Mouse (Mus musculus) myocyte (in vitro differentiated cells): ENCODE measurements at regions not wholly inside any gene's neighbourhood (a gene's known extent, or its start where the extent isn't known, plus 50 kb on each side); places are given as distances from the start of the nearest gene placed in this dataset.

Experiments used
- CEBPB ChIP-seq: IDR thresholded peaks from 2 replicates; pipeline ENCODE4 v1.6.1; 2011; ENCODE audit warnings: mild to moderate bottlenecking, moderate library complexity; ENCODE audit not compliant: poor library complexity, insufficient read depth, severe bottlenecking
- E2F4 ChIP-seq: IDR thresholded peaks from one replicate; pipeline ENCODE4 v1.6.1; 2011; ENCODE audit warnings: mild to moderate bottlenecking, control low read depth, moderate library complexity; ENCODE audit not compliant: insufficient read depth
- MAX ChIP-seq: IDR thresholded peaks from one replicate; pipeline ENCODE4 v1.6.1; 2011; ENCODE audit warnings: low read depth, mild to moderate bottlenecking, control low read depth
- MYOD1 ChIP-seq, 3 experiments: IDR thresholded peaks; one replicate each; pipeline ENCODE4 v1.6.1; 2011; ENCODE audit warnings: control low read depth in 2 of 3, low read depth in 2 of 3, mild to moderate bottlenecking in 2 of 3, moderate library complexity in 1 of 3; ENCODE audit not compliant: insufficient read length in 2 of 3, control insufficient read depth in 1 of 3
- MYOG ChIP-seq, 3 experiments: IDR thresholded peaks; one replicate each; pipeline ENCODE4 v1.6.1; 2011; ENCODE audit warnings: control low read depth in 2 of 3, low read depth in 2 of 3, mild to moderate bottlenecking in 2 of 3; ENCODE audit not compliant: insufficient read length in 2 of 3, control insufficient read depth in 1 of 3, insufficient read depth in 1 of 3
- POLR2A ChIP-seq: IDR thresholded peaks from one replicate; pipeline ENCODE4 v1.6.1; 2011; ENCODE audit warnings: low read depth, mild to moderate bottlenecking, control low read depth, moderate library complexity; ENCODE audit not compliant: insufficient read length
- POLR2AphosphoS2 ChIP-seq: IDR thresholded peaks from one replicate; pipeline ENCODE4 v1.6.1; 2011; ENCODE audit warnings: low read depth, control low read depth; ENCODE audit not compliant: insufficient read length
- REST ChIP-seq: IDR thresholded peaks from one replicate; pipeline ENCODE4 v1.6.1; 2011; ENCODE audit warnings: mild to moderate bottlenecking, control low read depth, moderate library complexity; ENCODE audit not compliant: insufficient read depth, insufficient read length
- SRF ChIP-seq: IDR thresholded peaks from one replicate; pipeline ENCODE4 v1.6.1; 2011; ENCODE audit warnings: low read depth; ENCODE audit not compliant: control insufficient read depth, insufficient read length
- TCF12 ChIP-seq: IDR thresholded peaks from one replicate; pipeline ENCODE4 v1.6.1; 2011; ENCODE audit warnings: mild to moderate bottlenecking, control low read depth; ENCODE audit not compliant: poor library complexity, insufficient read depth, severe bottlenecking
- TCF3 ChIP-seq: IDR thresholded peaks from one replicate; pipeline ENCODE4 v1.6.1; 2011; ENCODE audit warnings: low read depth, control low read depth; ENCODE audit not compliant: insufficient read length
- USF1 ChIP-seq: IDR thresholded peaks from one replicate; pipeline ENCODE4 v1.6.1; 2011; ENCODE audit warnings: low read depth, mild to moderate bottlenecking, control low read depth, moderate library complexity

GRCm38 (mm10) chr8:66756639-66757038 is 59.6 kb downstream of the Npy1r start:
- TF ChIP-seq E2F4, result no peak
- TF ChIP-seq POLR2A, result no peak
- no peak for TF ChIP-seq TCF3
- no peak for TF ChIP-seq MAX
- TF ChIP-seq MYOG (IDR thresholded peaks at IDR 0.05; ENCODE audit: control insufficient read depth in 1 of 3, insufficient read depth in 1 of 3, insufficient read length in 2 of 3, low read depth in 2 of 3), result no peak
- TF ChIP-seq USF1, result no peak
- TF ChIP-seq SRF, result no peak
- no peak for TF ChIP-seq TCF12
- TF ChIP-seq POLR2AphosphoS2, result no peak
- TF ChIP-seq MYOD1 (IDR thresholded peaks at IDR 0.05; ENCODE audit: control insufficient read depth in 1 of 3, insufficient read length in 2 of 3, low read depth in 2 of 3), result no peak
- TF ChIP-seq CEBPB, result no peak
- no peak for TF ChIP-seq REST
